Mouse (Mus musculus) heart, embryonic 10.5 days (tissue): Measurements from ENCODE around the gene Cldn14. TPM values are rescaled to one million over a fixed set of nuclear protein-coding genes. Genes with fewer than 3 reads are reported as not detected.

Source experiments
- DNase-seq: peaks from one replicate; pipeline ENCODE4 v3.0.0-alpha.2; 2017; ENCODE audit warnings: low spot score
- H3K27ac ChIP-seq: fragments of 300-500 bp; sonication (generic); 2 replicates; pipeline ENCODE4 v1.5.1; 2016; ENCODE audit warnings: mild to moderate bottlenecking
- H3K27me3 ChIP-seq: fragments of 300-500 bp; sonication (generic); 2 replicates; pipeline ENCODE4 v1.6.1; 2016; ENCODE audit warnings: mild to moderate bottlenecking; ENCODE audit not compliant: poor library complexity, insufficient read depth, severe bottlenecking
- H3K36me3 ChIP-seq: fragments of 300-500 bp; sonication (generic); 2 replicates; pipeline ENCODE4 v1.6.1; 2016; ENCODE audit warnings: mild to moderate bottlenecking, moderate library complexity
- H3K4me1 ChIP-seq: fragments of 300-500 bp; sonication (generic); 2 replicates; pipeline ENCODE4 v1.6.1; 2016; ENCODE audit warnings: mild to moderate bottlenecking
- H3K4me3 ChIP-seq: fragments of 300-500 bp; sonication (generic); 2 replicates; pipeline ENCODE4 v1.5.1; 2016; ENCODE audit warnings: mild to moderate bottlenecking, moderate library complexity
- H3K9me3 ChIP-seq: fragments of 300-500 bp; sonication (generic); 2 replicates; pipeline ENCODE4 v1.6.1; 2016; ENCODE audit warnings: mild to moderate bottlenecking, moderate library complexity
- WGBS: fragments of 180-500 bp; shearing (Covaris S2); methylation state at CpG from one replicate; pipeline ENCODE4 v1.1.7; 2016; 5-methylcytosine and 5-hydroxymethylcytosine counted together
- polyA plus RNA-seq: library from polyadenylated mRNA; unstranded; fragments of >200 nt; fragmentation: Nextera tagmentation; extraction: Ambion mirVana; gene quantifications from 2 replicates; pipeline ENCODE4 v1.2.1, GENCODE M21; 2016

Gene Cldn14
- polyA plus RNA-seq, 1 experiment from 2014 or later: not detected

GRCm38 (mm10) chr16:93967893-93968292 lies 40.7 kb downstream of the Cldn14 start:
- peaks cover 3% of the 10 kb centered on the region for H3K4me1 ChIP-seq
- H3K4me3 ChIP-seq: no peak overlapping the region
- H3K27me3 ChIP-seq: peaks cover 24% of the 10 kb centered on the region
- no peaks in the 10 kb centered on the region for H3K9me3 ChIP-seq
- H3K36me3 ChIP-seq: no peaks in the 10 kb centered on the region
- no peak for DNase-seq
- WGBS: 89% methylated on average over 8 of the region's 8 CpGs
- no peak overlapping the region for H3K27ac ChIP-seq

- Histone ChIP-seq H3K36me3 (no peaks in the 10 kb centered on the region), H3K4me1 (peaks cover 3% of the 10 kb centered on the region; the same call in 1 of the 2 replicates), H3K27me3 (peaks cover 12% of the 10 kb centered on the region), H3K9me3 (no peaks in the 10 kb centered on the region), H3K4me3 (no peak overlapping the region), H3K27ac (no peak overlapping the region)
- no peak for DNase-seq
- WGBS: 56% methylated on average over 5 of the region's 5 CpGs
Observed at GRCm38 (mm10) chr16:93962283-93962682, 46.4 kb downstream of the Cldn14 start.

- Histone ChIP-seq H3K27me3 (peaks cover 12% of the 10 kb centered on the region), H3K4me1 (peaks cover 3% of the 10 kb centered on the region; the same call in 1 of the 2 replicates), H3K36me3 (no peaks in the 10 kb centered on the region), H3K4me3 (no peak overlapping the region), H3K9me3 (no peaks in the 10 kb centered on the region), H3K27ac (no peak overlapping the region)
- DNase-seq: no peak
- WGBS: 81% methylated on average over 11 of the region's 11 CpGs
Observed at GRCm38 (mm10) chr16:93961099-93961646, 47.5 kb downstream of the Cldn14 start.

- DNase-seq: no peak
- 86% methylated on average over 4 of the region's 4 CpGs for WGBS
Observed at GRCm38 (mm10) chr16:93960495-93960894, 48.1 kb downstream of the Cldn14 start.

GRCm38 (mm10) chr16:93957402-93957801 lies 51.2 kb downstream of the Cldn14 start:
- 77% methylated on average over 12 of the region's 12 CpGs for WGBS
- DNase-seq: no peak
- H3K27ac ChIP-seq: no peak overlapping the region

More at GRCm38 (mm10) chr16:93960495-93960894, 48.1 kb downstream of the Cldn14 start:
- H3K27ac ChIP-seq: no peak overlapping the region
- H3K9me3 ChIP-seq: no peaks in the 10 kb centered on the region
- H3K36me3 ChIP-seq: no peaks in the 10 kb centered on the region
- H3K27me3 ChIP-seq: peaks cover 12% of the 10 kb centered on the region
- peaks cover 3% of the 10 kb centered on the region; the same call in 1 of the 2 replicates for H3K4me1 ChIP-seq
- no peak overlapping the region for H3K4me3 ChIP-seq

GRCm38 (mm10) chr16:93956986-93957385 lies 51.7 kb downstream of the Cldn14 start:
- Histone ChIP-seq H3K27me3 (peaks cover 5% of the 10 kb centered on the region), H3K27ac (no peak overlapping the region), H3K9me3 (no peaks in the 10 kb centered on the region), H3K4me3 (no peak overlapping the region), H3K4me1 (peaks cover 4% of the 10 kb centered on the region), H3K36me3 (no peaks in the 10 kb centered on the region)
- 80% methylated on average over 7 of the region's 7 CpGs for WGBS
- no peak for DNase-seq

More at GRCm38 (mm10) chr16:93957402-93957801, 51.2 kb downstream of the Cldn14 start:
- peaks cover 7% of the 10 kb centered on the region for H3K4me1 ChIP-seq
- peaks cover 5% of the 10 kb centered on the region for H3K27me3 ChIP-seq
- no peaks in the 10 kb centered on the region for H3K9me3 ChIP-seq
- no peaks in the 10 kb centered on the region for H3K36me3 ChIP-seq
- H3K4me3 ChIP-seq: no peak overlapping the region

- no peak overlapping the region for H3K4me3 ChIP-seq
- H3K4me1 ChIP-seq: no peaks in the 10 kb centered on the region
- WGBS: 81% methylated on average over 4 of the region's 4 CpGs
- no peak overlapping the region for H3K27ac ChIP-seq
- no peaks in the 10 kb centered on the region for H3K9me3 ChIP-seq
- DNase-seq: no peak
- H3K36me3 ChIP-seq: no peaks in the 10 kb centered on the region
- no peaks in the 10 kb centered on the region for H3K27me3 ChIP-seq
Observed at GRCm38 (mm10) chr16:93947396-93947795, 61.2 kb downstream of the Cldn14 start.

- Histone ChIP-seq H3K27ac (no peak overlapping the region), H3K27me3 (peaks cover 8% of the 10 kb centered on the region), H3K9me3 (no peaks in the 10 kb centered on the region), H3K4me1 (no peaks in the 10 kb centered on the region), H3K36me3 (no peaks in the 10 kb centered on the region), H3K4me3 (no peak overlapping the region)
- no peak for DNase-seq
- 76% methylated on average over 6 of the region's 6 CpGs for WGBS
Observed at GRCm38 (mm10) chr16:93944301-93944700, 64.3 kb downstream of the Cldn14 start.

- 90% methylated on average over 10 of the region's 10 CpGs for WGBS
- Histone ChIP-seq H3K9me3 (no peaks in the 10 kb centered on the region), H3K27me3 (peaks cover 8% of the 10 kb centered on the region), H3K4me3 (no peak overlapping the region), H3K27ac (no peak overlapping the region), H3K4me1 (no peaks in the 10 kb centered on the region), H3K36me3 (no peaks in the 10 kb centered on the region)
- DNase-seq: no peak
Observed at GRCm38 (mm10) chr16:93942796-93943502, 65.7 kb downstream of the Cldn14 start.

GRCm38 (mm10) chr16:93941781-93942567 lies 66.7 kb downstream of the Cldn14 start:
- WGBS: 83% methylated on average over 10 of the region's 10 CpGs
- Histone ChIP-seq H3K27ac (no peak overlapping the region), H3K4me1 (no peaks in the 10 kb centered on the region), H3K27me3 (peaks cover 18% of the 10 kb centered on the region), H3K36me3 (no peaks in the 10 kb centered on the region), H3K9me3 (no peaks in the 10 kb centered on the region), H3K4me3 (no peak overlapping the region)
- DNase-seq: no peak

- no peaks in the 10 kb centered on the region for H3K9me3 ChIP-seq
- 77% methylated on average over 4 of the region's 4 CpGs for WGBS
- peaks cover under 1% of the 10 kb centered on the region for H3K4me1 ChIP-seq
- peaks cover 38% of the 10 kb centered on the region for H3K27me3 ChIP-seq
- no peak overlapping the region for H3K27ac ChIP-seq
- H3K4me3 ChIP-seq: no peak overlapping the region
- no peaks in the 10 kb centered on the region for H3K36me3 ChIP-seq
- DNase-seq: no peak
Observed at GRCm38 (mm10) chr16:93939961-93940360, 68.7 kb downstream of the Cldn14 start.

GRCm38 (mm10) chr16:93938400-93938846 lies 70.2 kb downstream of the Cldn14 start:
- WGBS: 12% methylated on average over 16 of the region's 16 CpGs

DNA sequence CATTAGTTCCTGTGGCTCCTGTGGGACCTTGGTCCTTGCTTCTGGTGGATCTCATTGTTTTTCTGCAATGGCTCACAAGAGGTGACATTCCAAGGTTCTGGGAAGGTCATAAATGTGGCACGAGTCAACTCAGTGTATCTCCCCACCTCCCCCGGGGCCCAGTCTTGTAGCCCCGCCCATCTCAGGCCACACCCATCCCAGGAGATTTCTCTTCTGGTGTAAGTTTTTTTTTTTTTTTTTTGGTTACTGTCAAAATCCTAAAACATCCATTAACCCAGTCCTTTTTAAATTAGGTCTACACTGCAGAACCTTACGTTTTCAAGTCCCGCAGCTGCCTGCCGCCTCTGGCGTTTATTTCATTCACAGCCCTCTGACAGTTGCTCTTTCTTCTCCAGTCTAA lies 73.6 kb downstream of the Cldn14 start:
- Histone ChIP-seq H3K36me3 (no peaks in the 10 kb centered on the region), H3K9me3 (no peaks in the 10 kb centered on the region), H3K4me1 (peaks cover 5% of the 10 kb centered on the region), H3K4me3 (peak overlapping the region; percentile 31), H3K27me3 (peaks cover 52% of the 10 kb centered on the region), H3K27ac (no peak overlapping the region)
- 20% methylated on average over 7 of the region's 7 CpGs for WGBS
- DNase-seq: no peak

More at GRCm38 (mm10) chr16:93938400-93938846, 70.2 kb downstream of the Cldn14 start:
- H3K9me3 ChIP-seq: no peaks in the 10 kb centered on the region
- H3K27me3 ChIP-seq: peaks cover 49% of the 10 kb centered on the region
- no peak for DNase-seq
- H3K4me1 ChIP-seq: peaks cover 5% of the 10 kb centered on the region
- no peaks in the 10 kb centered on the region for H3K36me3 ChIP-seq
- H3K4me3 ChIP-seq: peak overlapping the region; percentile 55
- no peak overlapping the region for H3K27ac ChIP-seq
